Mouse (Mus musculus) kidney, postnatal 36 days (tissue): ENCODE measurements around the gene Trim58.

Experiments used
- DNase-seq, 2 experiments: peaks; one replicate each; pipeline ENCODE4 v3.0.0; 2021 to 2022; ENCODE audit warnings: mixed read lengths in 2 of 2

The Trim58 gene

GRCm38 (mm10) chr11:58655151-58655550, 14.9 kb downstream of the Trim58 start:
- DNase-seq = no peak

GRCm38 (mm10) chr11:58658596-58658995, 18.3 kb downstream of the Trim58 start, which contains the start of gene Olfr322:
Olfr322 (plus strand) TSS chr11:58658782.
- DNase-seq = no peak

GRCm38 (mm10) chr11:58669252-58669651, 29.0 kb downstream of the Trim58 start:
- DNase-seq = no peak

- peak in 1 of 2 experiments; percentile 14 for DNase-seq
Measured at GRCm38 (mm10) chr11:58671825-58672224, 31.6 kb downstream of the Trim58 start.

- no peak for DNase-seq
Measured at GRCm38 (mm10) chr11:58680799-58681198, 40.5 kb downstream of the Trim58 start, which contains the start of gene Olfr320. Olfr320 (plus strand) TSS chr11:58681099.

GRCm38 (mm10) chr11:58698862-58699261, 58.6 kb downstream of the Trim58 start, which contains the start of gene Olfr319:
Olfr319 (plus strand) TSS chr11:58699162.
- no peak for DNase-seq
